Mouse (Mus musculus) heart, adult 2 months (tissue): ENCODE measurements around the gene Tns3.

Source experiments
- CTCF ChIP-seq: fragments of 200-600 bp; IDR thresholded peaks from 2 replicates; pipeline ENCODE4 v1.8.1; 2022; ENCODE audit warnings: antibody characterized with exemption, mild to moderate bottlenecking, moderate library complexity
- POLR2A ChIP-seq: fragments of 200-500 bp; IDR thresholded peaks from 2 replicates; pipeline ENCODE4 v1.6.1; 2011; ENCODE audit warnings: mild to moderate bottlenecking, low read depth, low read length, control low read depth; ENCODE audit not compliant: insufficient read depth

DNA sequence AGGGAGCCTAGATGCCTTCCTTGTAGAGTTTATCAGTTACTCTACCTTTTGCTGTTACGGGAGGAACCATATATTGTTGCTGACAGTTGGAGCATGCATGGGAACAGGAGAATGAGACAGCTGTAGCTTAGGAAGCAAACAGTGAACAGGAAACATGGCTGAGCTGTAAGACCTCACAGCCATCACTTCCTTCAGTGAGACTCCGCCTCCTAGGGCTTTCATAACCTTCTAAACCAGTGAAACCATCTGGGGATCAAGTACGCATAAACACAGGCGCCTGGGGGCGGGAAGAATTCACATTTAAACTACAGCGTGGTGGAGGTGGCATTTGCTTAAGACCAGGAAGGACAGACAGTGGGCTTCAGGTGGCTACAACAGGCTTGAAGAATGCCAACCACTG is 208.7 kb downstream of the Tns3 start:
- TF ChIP-seq CTCF (no peak), POLR2A (no peak)
